Mouse (Mus musculus): ENCODE data around the gene Prrt4.
"Not testable (repeated sequence)": the region's sequence is repeated elsewhere in the genome, so short reads cannot be mapped to it uniquely, and the experiment has no call there.

The Prrt4 gene

GRCm38 (mm10) chr6:29198309-29199222, 19.2 kb upstream of the Prrt4 start:
- DNase-seq (ENCODE audit: low read depth in 1 of 2, low spot score in 2 of 2) = peak; percentile 48 to 61

GRCm38 (mm10) chr6:29195846-29196698, 16.7 kb upstream of the Prrt4 start:
- DNase-seq (ENCODE audit: low read depth in 1 of 2, low spot score in 2 of 2) = no peak

- no peak for DNase-seq (ENCODE audit: low read depth in 1 of 2, low spot score in 2 of 2)
These were observed 15.8 kb upstream of the Prrt4 start for GRCm38 (mm10) chr6:29195146-29195545.

GRCm38 (mm10) chr6:29193961-29194750, 14.8 kb upstream of the Prrt4 start:
- no peak for DNase-seq (ENCODE audit: low read depth in 1 of 2, low spot score in 2 of 2)

GRCm38 (mm10) chr6:29187936-29188335, 8.6 kb upstream of the Prrt4 start:
- DNase-seq (ENCODE audit: low read depth in 1 of 2, low spot score in 2 of 2) = no peak

- no peak for DNase-seq (ENCODE audit: low read depth in 1 of 2, low spot score in 2 of 2)
These were observed 459 bp upstream of the Prrt4 start for GRCm38 (mm10) chr6:29179843-29180242.

- no peak for DNase-seq (ENCODE audit: low read depth in 1 of 2, low spot score in 2 of 2)
These were observed 1.2 kb downstream of the Prrt4 start for GRCm38 (mm10) chr6:29177901-29178879.

- DNase-seq (ENCODE audit: low read depth in 1 of 2, low spot score in 2 of 2) = no peak
These were observed 4.3 kb downstream of the Prrt4 start for GRCm38 (mm10) chr6:29175113-29175512.

GRCm38 (mm10) chr6:29174368-29174767, 5.0 kb downstream of the Prrt4 start:
- no peak for DNase-seq (ENCODE audit: low read depth in 1 of 2, low spot score in 2 of 2)

- peak in 1 of 2 experiments; percentile 46 for DNase-seq (ENCODE audit: low read depth in 1 of 2, low spot score in 2 of 2)
These were observed 8.4 kb downstream of the Prrt4 start for GRCm38 (mm10) chr6:29170952-29171388.

- DNase-seq (ENCODE audit: low read depth in 1 of 2, low spot score in 2 of 2) = no peak
These were observed 9.1 kb downstream of the Prrt4 start for GRCm38 (mm10) chr6:29170063-29170921.

- DNase-seq (ENCODE audit: low read depth in 1 of 2, low spot score in 2 of 2) = no peak
These were observed 9.7 kb downstream of the Prrt4 start for GRCm38 (mm10) chr6:29169675-29170062.

GRCm38 (mm10) chr6:29168871-29169270, 10.5 kb downstream of the Prrt4 start:
- no peak for DNase-seq (ENCODE audit: low read depth in 1 of 2, low spot score in 2 of 2)

- DNase-seq (ENCODE audit: low read depth in 1 of 2, low spot score in 2 of 2) = no peak
These were observed 13.2 kb downstream of the Prrt4 start for GRCm38 (mm10) chr6:29166196-29166595.

GRCm38 (mm10) chr6:29164314-29165244, 14.8 kb downstream of the Prrt4 start, which contains the start of gene Rbm28:
Rbm28 (minus strand) TSS chr6:29165006.
- DNase-seq (ENCODE audit: low read depth in 1 of 2, low spot score in 2 of 2) = peak; percentile 76 to 78

- not testable (repeated sequence) for DNase-seq (ENCODE audit: low read depth in 1 of 2, low spot score in 2 of 2)
These were observed 18.1 kb downstream of the Prrt4 start for GRCm38 (mm10) chr6:29161291-29161690.

- DNase-seq (ENCODE audit: low read depth in 1 of 2, low spot score in 2 of 2) = no peak
These were observed 18.6 kb downstream of the Prrt4 start for GRCm38 (mm10) chr6:29160786-29161185.

GRCm38 (mm10) chr6:29156326-29156725, 23.1 kb downstream of the Prrt4 start:
- no peak for DNase-seq (ENCODE audit: low read depth in 1 of 2, low spot score in 2 of 2)

Data from monocyte, adult 2 months (primary cell).